Mouse (Mus musculus): ENCODE measurements around the gene Gpr139.

Gene Gpr139

DNA sequence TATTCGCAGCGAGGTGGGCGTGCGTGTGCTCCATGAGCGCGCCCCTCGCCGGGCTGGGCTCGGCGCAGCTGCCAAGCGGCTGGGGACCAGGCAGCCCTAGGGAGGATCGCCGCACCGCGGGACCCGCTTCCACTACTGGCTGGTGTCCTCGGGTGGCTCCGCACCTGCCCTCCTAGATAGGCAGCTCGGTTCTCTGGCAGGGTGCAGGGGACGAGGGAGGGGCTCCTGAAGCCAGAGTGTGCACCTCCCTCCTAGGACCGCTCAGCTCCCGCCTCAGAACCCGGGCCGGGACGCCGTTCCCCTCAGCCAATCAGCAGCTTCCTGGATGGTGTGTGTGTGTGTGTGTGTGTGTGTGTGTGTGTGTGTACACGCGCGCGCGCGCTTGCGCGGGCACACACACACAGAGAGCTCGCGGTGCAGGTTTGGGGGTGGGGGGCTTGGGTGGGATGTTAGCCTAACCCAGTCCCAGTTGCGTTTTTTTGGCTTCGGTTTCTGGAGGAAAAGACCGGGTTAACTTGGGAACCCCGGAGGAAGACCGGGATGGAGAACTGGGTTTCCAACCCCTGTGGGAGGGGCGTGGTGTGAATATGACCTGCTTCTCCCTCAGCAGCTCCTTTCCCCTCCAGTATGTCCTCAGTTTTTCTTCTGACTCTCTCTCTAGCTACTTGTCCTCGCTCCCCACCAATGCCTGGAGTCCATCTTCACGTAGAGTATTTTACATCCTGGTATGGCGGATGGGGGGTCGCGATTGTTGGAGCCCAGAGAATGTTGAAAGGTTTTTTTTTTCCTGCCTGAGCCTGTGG lies at the start of gene Gpr139:
Gene Gpr139 (minus strand): TSS at position 263 of the 803 bp plus-strand sequence.
- DNase-seq, result peak; percentile 37 to 61

DNA sequence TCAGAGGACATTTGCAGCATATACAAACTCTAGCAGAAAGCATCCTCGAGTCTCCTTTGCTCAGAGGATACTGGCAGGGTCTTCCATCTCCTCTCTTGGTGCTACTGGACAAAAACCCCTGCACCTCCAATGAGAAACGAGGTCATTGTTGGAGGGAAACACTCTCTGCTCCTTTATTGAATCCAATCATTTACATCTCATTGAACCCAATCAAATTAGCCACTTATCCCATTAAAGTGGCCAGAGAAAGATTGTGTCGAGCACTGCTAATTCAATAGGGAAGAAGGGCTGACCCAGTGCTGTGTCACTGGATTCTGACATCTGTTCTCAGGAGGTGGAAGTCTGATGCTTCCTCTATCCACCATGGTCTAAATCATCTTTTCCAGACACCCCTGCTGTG lies 46.6 kb upstream of the Gpr139 start:
- DNase-seq, result no peak

DNA sequence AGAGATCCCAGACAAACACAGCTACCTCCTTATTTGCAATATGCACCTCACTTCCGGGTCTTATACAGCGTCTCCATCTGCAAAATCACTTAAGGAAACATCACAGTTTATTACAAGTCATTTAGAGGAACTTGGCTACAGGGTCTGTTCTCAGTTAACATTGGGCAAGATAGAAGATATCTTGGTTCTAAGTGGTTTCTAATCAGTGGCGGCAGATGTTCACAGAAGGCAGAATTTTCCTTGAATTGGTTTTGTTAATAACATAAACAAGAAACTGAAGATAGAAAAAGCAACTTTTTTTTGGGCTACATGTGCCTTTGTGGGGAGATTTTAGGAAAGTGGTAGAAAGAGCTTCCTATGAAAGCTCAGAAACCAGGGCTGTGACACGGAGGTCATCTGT lies 38.3 kb upstream of the Gpr139 start:
- no peak for DNase-seq

DNA sequence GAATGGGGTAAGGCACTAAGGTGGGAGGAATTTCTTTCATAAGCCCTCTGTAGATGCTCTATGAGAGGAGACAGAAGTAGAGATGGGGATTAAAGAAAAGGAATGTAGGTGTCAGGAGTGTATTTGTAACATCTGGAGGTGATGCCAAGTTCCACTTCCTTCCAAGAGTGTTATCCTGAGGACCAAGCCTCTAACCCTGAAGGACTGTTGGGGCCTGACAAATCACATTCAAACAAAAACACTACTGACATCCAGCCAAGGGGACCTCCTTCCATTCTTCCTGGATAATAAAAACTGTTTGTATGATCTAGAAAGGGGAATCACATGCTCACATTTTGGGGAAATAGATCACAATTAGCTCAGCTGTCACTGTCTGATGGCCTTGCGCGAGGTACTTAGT lies 34.7 kb upstream of the Gpr139 start:
- no peak for DNase-seq

DNA sequence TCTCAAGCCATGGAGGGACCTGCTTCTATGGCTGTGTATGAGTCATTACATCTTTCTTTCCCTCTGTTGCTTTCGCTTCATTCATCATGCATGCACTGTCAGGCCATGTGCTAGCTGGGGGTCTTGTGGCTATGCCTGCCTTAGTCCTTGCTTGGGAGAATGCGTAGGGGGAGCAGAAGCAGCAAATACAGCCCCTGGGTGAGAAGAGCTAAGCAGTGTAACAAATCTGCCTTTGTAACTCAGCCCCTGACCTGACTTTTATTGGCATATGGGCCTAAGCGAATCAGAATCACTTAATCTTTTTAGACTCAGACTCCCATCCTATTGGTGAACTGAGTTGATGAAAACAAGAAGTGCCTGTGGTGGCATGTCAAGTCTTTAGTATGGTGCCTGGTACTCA lies 22.8 kb upstream of the Gpr139 start:
- no peak for DNase-seq

DNA sequence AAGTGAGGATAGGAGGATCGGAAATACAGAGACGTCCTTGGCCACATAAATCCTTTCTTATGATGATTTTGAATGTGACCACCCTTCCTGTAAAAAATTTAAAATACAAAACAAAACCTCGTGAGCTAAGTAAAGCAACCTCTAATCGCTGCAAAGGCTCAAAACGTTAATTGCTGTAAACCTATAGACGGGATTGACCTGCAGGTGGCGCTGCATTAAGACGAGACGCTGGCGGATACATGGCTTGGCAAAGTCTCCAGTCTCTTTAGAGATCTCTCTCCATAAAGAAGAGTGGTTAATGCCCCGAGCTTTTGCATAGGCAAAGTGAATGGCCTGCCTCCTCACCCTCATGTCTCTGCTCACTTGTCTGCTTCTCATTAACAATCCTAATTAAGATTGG lies 2.0 kb upstream of the Gpr139 start:
- peak; percentile 35 to 67 for DNase-seq

DNA sequence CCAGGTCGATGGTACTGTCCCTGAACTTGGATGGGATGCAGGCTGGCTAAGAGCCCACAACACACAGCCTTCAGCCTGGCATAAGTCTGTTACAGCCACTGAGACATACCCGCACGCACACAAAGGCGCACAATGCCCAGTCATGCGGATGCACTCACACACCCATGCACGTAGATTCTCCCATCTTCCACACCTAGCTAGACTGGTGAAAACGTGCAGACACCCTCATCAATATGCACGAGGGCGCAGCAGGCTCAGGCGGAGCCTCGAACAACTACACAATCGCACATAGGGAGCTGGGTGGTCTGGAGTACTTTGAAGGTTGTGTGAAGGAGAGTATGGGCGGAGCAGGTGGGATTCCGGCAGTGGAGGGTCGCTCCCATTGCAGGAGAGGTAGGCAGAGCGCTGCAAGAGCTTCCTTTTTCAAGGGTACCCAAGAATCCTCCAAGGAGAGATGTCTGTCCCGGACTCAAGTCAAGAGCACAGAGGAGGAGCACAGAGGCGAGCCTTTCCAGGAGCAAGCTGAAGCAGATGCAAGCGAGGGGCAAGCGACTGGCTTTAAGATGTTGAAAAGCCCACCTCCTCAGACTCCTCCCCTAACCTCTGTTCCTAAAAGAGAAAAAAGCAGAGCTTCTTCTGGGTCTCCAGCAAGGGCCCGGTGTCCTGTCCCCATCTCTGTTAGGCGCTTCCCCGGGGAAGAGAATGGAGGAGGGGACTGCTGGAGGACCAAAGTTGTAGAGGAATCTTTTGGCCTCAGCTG lies 958 bp upstream of the Gpr139 start:
- DNase-seq, result peak; percentile 14 to 29

DNA sequence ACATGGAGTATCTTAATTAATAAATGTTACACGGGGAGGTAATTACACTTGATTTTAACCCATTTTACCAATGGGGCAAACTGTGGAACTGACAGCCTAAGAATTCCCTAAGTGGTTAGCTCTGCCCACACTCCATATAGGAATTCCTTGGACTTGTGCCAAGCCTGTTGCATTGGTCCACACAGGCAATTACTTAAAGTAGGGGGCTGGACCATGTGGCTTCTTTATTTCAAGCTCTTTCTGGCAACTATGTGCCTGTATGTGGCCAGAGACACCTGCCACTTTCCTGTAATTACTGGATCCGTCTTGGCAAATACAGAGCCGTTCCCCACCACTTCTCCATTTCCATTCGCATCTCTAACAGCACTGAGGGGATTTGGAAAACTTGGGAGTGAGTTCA lies 3.4 kb downstream of the Gpr139 start:
- DNase-seq, result no peak

DNA sequence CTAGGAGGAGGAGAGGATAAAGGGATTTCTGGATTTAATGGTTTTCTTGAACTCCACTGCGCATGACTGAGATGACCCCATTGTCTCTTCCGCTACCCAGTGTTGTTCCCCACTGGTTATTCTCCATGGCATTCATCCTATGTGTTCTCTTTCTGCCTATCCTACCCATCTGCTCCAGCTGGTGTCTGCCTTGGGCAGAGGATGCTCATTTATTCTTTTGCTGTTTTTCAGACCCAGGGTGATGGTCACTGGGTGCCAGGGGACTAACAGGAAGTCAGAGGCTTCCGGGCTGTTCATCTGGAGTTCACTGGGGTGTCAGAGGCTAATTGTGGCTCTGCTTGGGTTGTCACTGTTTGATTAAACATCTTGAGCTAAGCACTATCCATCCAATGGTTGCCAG lies 24.4 kb downstream of the Gpr139 start:
- DNase-seq, result no peak

DNA sequence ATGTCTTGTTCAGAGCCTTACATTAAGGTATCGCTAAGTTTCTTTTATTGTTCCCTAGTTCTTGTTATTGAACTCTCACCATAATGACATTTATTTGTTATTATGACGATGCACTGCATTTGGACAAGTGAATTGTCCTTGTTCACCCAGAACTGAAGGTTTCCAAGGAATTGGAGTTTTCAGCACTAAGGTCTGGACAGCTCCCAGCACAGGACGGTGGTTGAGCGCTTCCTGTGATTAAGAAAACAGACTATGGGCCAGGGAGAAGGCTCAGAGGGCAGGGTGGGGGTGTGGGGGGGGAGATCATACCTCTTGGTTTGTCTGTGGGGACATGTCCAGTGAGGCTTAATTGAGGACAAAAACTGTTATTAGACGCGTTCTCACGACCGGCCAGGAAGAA lies 72.6 kb downstream of the Gpr139 start:
- no peak for DNase-seq

DNA sequence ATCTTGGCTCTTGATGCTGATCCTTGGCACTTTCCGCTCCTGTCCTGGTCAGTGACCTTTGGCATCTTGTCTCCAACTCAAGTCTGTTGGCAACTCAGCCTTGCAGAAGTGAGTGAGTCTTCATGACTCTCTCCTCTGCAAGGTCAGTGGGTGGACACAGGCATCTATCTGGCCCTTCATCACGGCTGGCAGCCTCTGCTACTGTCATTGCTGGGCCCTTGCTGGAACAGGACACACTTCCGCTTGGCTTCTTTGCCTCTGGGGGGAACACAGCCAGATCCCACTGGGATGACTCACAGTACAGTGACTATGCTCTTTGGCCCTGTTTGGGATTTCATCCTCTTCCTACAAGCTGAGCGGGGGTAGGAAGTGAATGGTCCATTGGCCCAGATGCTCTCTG lies 78.5 kb downstream of the Gpr139 start:
- peak in 1 of 2 experiments; percentile 23 for DNase-seq

DNA sequence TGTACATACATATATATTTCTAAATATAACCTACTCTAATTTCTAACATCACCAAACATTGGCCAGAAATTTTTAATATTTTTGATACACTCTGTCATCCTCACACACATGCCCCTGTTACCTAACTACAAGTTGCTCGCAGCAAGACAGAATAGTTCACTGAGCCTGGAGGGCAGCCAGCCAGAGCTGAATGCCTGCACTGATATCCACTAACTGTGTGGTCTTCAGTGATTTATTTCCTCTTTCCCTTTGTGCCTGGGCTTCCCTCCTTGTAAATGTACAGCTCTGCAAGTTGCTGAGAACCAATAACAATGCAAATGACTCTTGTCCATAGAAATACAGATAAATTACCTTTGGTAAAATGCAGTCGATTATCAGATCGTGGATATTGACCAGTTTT lies 87.8 kb downstream of the Gpr139 start:
- DNase-seq, result no peak
